Mouse (Mus musculus) C2C12 (cell line): ENCODE measurements around the gene Trim11.

Source experiments
- CTCF ChIP-seq: IDR thresholded peaks from one replicate; pipeline ENCODE4 v1.5.1; 2011; ENCODE audit not compliant: control insufficient read depth, insufficient read depth, insufficient read length
- MAX ChIP-seq: IDR thresholded peaks from one replicate; pipeline ENCODE4 v1.6.1; 2011; ENCODE audit warnings: mild to moderate bottlenecking, control low read depth
- MYOD1 ChIP-seq: IDR thresholded peaks from one replicate; pipeline ENCODE4 v1.6.1; 2011; ENCODE audit warnings: low read depth; ENCODE audit not compliant: control insufficient read depth, insufficient read length
- MYOG ChIP-seq: IDR thresholded peaks from one replicate; pipeline ENCODE4 v1.6.1; 2011; ENCODE audit not compliant: control insufficient read depth, insufficient read length; ENCODE audit errors: extremely low read depth

DNA sequence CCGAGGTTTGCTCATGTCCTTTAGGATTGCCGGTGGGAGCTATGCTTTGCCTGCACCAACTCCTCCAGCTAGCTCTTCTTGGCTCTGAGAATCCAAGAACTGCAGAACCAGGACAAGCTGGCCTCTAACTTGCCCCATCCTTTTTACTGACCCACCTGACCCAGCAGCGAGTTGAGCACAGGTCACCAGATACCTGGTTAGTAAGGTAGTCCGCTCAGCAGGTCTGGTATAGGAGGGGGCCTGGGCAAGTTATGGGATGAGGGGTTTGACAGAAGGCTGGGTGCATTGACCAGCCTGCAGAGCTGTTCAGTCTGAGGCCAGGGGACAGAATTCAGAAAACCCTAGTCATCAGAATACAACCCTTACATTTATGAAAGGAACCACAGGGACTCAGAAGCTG is 48.8 kb upstream of the Trim11 start:
- TF ChIP-seq CTCF (no peak), MAX (no peak), MYOG (no peak), MYOD1 (no peak)
